ENCODE assay signal across 16 mouse cellular contexts in the genomic region with DNA sequence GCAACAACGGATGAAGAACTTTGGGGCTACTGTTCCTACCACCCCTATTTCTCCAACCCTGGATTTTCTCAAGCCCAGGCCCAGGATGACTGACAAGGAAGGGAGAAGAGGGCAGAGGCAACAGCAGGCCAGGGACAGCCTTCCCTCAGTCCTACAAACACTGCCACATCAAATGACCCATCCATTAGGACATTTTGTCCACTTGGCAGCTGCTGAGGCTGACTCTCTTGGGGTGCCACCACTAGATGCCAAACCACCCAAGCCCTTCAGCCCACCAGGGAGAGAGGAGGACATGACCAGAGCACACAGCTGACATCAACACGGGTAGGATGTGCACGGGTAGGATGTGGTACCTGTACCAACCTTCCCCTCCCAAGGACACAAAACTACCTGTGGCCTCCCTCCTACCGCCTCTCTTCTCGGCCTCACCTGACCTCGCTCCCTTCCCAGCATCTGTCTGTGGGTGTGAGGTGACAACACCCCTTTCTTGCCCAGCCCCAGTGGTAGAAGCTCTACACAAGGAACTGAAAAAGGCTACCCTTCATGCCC. TPM values are rescaled to one million over a fixed set of nuclear protein-coding genes. Genes with fewer than 3 reads are reported as not detected.
DNase-seq lines count a peak whose midpoint lies in the region; ATAC-seq and TF ChIP-seq lines count a peak whose summit lies in the region.
"Had no signal": no experiment of that assay in that cellular context is flagged by ENCODE, and none has a peak within 500 bp of the region (broad histone marks: within the 10 kb centered on the region; RNA-seq: fewer than 3 reads in every experiment).

No protein-coding gene starts in this region.

- H3K4me2 ChIP-seq in heart, embryonic 14.5 days (ENCODE audit: low read length) = peak overlapping the region; percentile 71
- H3K4me2 ChIP-seq in stomach, embryonic 15.5 days = peak overlapping the region; percentile 10; the same call in 1 of the 2 replicates
- H3K4me2 ChIP-seq in stomach, postnatal 0 days (replicated peaks; ENCODE audit: low read depth) = no peak overlapping the region

- no peak for ATAC-seq in heart, embryonic 14.5 days (ENCODE audit: insufficient number of reproducible peaks, insufficient read depth, low FRiP score, low read depth)
- no peak for ATAC-seq in stomach, embryonic 15.5 days (ENCODE audit: insufficient read depth, low FRiP score, low read depth)
- no peak for ATAC-seq in stomach, postnatal 0 days (ENCODE audit: low FRiP score, low TSS enrichment)

- TF ChIP-seq EP300 in stomach, postnatal 0 days (optimal IDR thresholded peaks at IDR 0.05) = no peak

- no peak for DNase-seq in heart, postnatal 10 days
- no peak for DNase-seq in stomach, postnatal 0 days (ENCODE audit: low spot score)
- DNase-seq in limb, embryonic 10.5 days (ENCODE audit: low spot score) = no peak
- DNase-seq in lung, adult 2 months = no peak
- DNase-seq in thymus, postnatal 25 days = no peak
- DNase-seq: cerebellum, adult 9-10 months; kidney, postnatal 25 days; thymus, adult 18-20 months had no signal

- H3K4me1 ChIP-seq in heart, embryonic 14.5 days (ENCODE audit: control insufficient read depth in 2 of 2, insufficient read depth in 2 of 2, low read length in 2 of 2) = peaks cover 51 to 76% of the 10 kb centered on the region in 2 experiments
- peaks cover 36% of the 10 kb centered on the region for H3K4me1 ChIP-seq in stomach, embryonic 15.5 days
- peaks cover 9% of the 10 kb centered on the region for H3K4me1 ChIP-seq in stomach, postnatal 0 days (replicated peaks; ENCODE audit: control insufficient read depth, insufficient read depth)
- H3K4me1 ChIP-seq in limb, embryonic 10.5 days = peaks cover 41% of the 10 kb centered on the region
- H3K4me1 ChIP-seq in small intestine, adult 2 months (ENCODE audit: control insufficient read depth, insufficient read depth, insufficient read length, low read length) = peaks cover 44% of the 10 kb centered on the region
- peaks cover 8% of the 10 kb centered on the region; the same call in 1 of the 2 replicates for H3K4me1 ChIP-seq in lung, adult 2 months (ENCODE audit: control insufficient read depth, insufficient read depth, low read length)

- H3K27me3 ChIP-seq in heart, embryonic 14.5 days (ENCODE audit: control insufficient read depth, insufficient read depth, low read length) = no peaks in the 10 kb centered on the region
- no peaks in the 10 kb centered on the region for H3K27me3 ChIP-seq in stomach, embryonic 15.5 days (replicated peaks)
- no peaks in the 10 kb centered on the region for H3K27me3 ChIP-seq in stomach, postnatal 0 days (ENCODE audit: control insufficient read depth, insufficient read depth, low read length)
- 0 out of 2 replicates have a peak, but pooled peaks cover 4% of the 10 kb centered on the region for H3K27me3 ChIP-seq in limb, embryonic 10.5 days (ENCODE audit: low read depth, poor library complexity, severe bottlenecking)
- no peaks in the 10 kb centered on the region for H3K27me3 ChIP-seq in small intestine, adult 2 months (ENCODE audit: control insufficient read depth, insufficient read depth, low read length)
- H3K27me3 ChIP-seq: embryonic facial prominence, embryonic 12.5 days had no signal

- H3K27ac ChIP-seq in heart, embryonic 14.5 days (replicated peaks in 1 of 2; ENCODE audit: control insufficient read depth in 1 of 2, insufficient read depth in 1 of 2, low read depth in 2 of 2, low read length in 2 of 2) = no peak overlapping the region
- no peak overlapping the region for H3K27ac ChIP-seq in stomach, embryonic 15.5 days
- H3K27ac ChIP-seq in stomach, postnatal 0 days (replicated peaks) = no peak overlapping the region
- H3K27ac ChIP-seq in limb, embryonic 10.5 days = no peak overlapping the region
- H3K27ac ChIP-seq in small intestine, adult 2 months (ENCODE audit: insufficient read depth, low read depth, low read length) = peak overlapping the region; percentile 9
- H3K27ac ChIP-seq: embryonic facial prominence, embryonic 12.5 days had no signal

- H3K4me3 ChIP-seq in heart, embryonic 14.5 days (ENCODE audit: control insufficient read depth in 1 of 2, insufficient read depth in 1 of 2, low read depth in 1 of 2, low read length in 2 of 2) = no peak overlapping the region
- no peak overlapping the region for H3K4me3 ChIP-seq in stomach, embryonic 15.5 days (replicated peaks)
- H3K4me3 ChIP-seq in stomach, postnatal 0 days (ENCODE audit: low read depth, low read length) = no peak overlapping the region
- H3K4me3 ChIP-seq in limb, embryonic 10.5 days = 0 out of 2 replicates have a peak overlapping the region, but pooled peaks have one; percentile 94
- peak overlapping the region; percentile 89 for H3K4me3 ChIP-seq in small intestine, adult 2 months (ENCODE audit: low read depth, low read length)
- no peak overlapping the region for H3K4me3 ChIP-seq in lung, adult 2 months (replicated peaks; ENCODE audit: extremely low read depth, low read depth, low read length)

- H3K9me3 ChIP-seq in heart, embryonic 14.5 days (ENCODE audit: control insufficient read depth, low read length) = no peaks in the 10 kb centered on the region
- H3K9me3 ChIP-seq in stomach, embryonic 15.5 days = no peaks in the 10 kb centered on the region
- H3K9me3 ChIP-seq in stomach, postnatal 0 days (ENCODE audit: control insufficient read depth, low read length) = no peaks in the 10 kb centered on the region
- no peaks in the 10 kb centered on the region for H3K9me3 ChIP-seq in limb, embryonic 10.5 days (replicated peaks)
- H3K9me3 ChIP-seq: embryonic facial prominence, embryonic 12.5 days had no signal

- H3K9ac ChIP-seq in heart, embryonic 14.5 days (ENCODE audit: low read length) = no peak overlapping the region; the same call in 1 of the 2 replicates
- no peak overlapping the region for H3K9ac ChIP-seq in stomach, embryonic 15.5 days
- H3K9ac ChIP-seq in stomach, postnatal 0 days (ENCODE audit: low read length) = no peak overlapping the region

- no peak for TF ChIP-seq CTCF in stomach, postnatal 0 days (IDR thresholded peaks at IDR 0.05; ENCODE audit: low read depth)
- no peak for TF ChIP-seq CTCF in small intestine, adult 2 months (IDR thresholded peaks at IDR 0.05; ENCODE audit: extremely low read depth, insufficient read length, insufficient replicate concordance, low read depth, low read length)
- no peak for TF ChIP-seq CTCF in lung, adult 2 months (IDR thresholded peaks at IDR 0.05; ENCODE audit: insufficient read depth, low read length)

- H3K36me3 ChIP-seq in heart, embryonic 14.5 days (ENCODE audit: control insufficient read depth, insufficient read depth, low read length) = peaks cover 29% of the 10 kb centered on the region
- H3K36me3 ChIP-seq in stomach, embryonic 15.5 days = peaks cover 17% of the 10 kb centered on the region
- H3K36me3 ChIP-seq in stomach, postnatal 0 days (ENCODE audit: control insufficient read depth, insufficient read depth, low read length) = peaks cover 8% of the 10 kb centered on the region
- peaks cover 50% of the 10 kb centered on the region for H3K36me3 ChIP-seq in limb, embryonic 10.5 days
- H3K36me3 ChIP-seq in small intestine, adult 2 months (ENCODE audit: control insufficient read depth, insufficient read depth, low read length) = peaks cover 22% of the 10 kb centered on the region

- 91% methylated on average over 6 of the region's 6 CpGs for WGBS in heart, embryonic 14.5 days
- WGBS in stomach, embryonic 15.5 days = 87% methylated on average over 6 of the region's 6 CpGs
- 91% methylated on average over 6 of the region's 6 CpGs for WGBS in stomach, postnatal 0 days
- WGBS in limb, embryonic 10.5 days = 92% methylated on average over 6 of the region's 6 CpGs
- 83% methylated on average over 6 of the region's 6 CpGs for WGBS in small intestine, adult 2 months
- 87% methylated on average over 6 of the region's 6 CpGs for WGBS in lung, adult 2 months

- TF ChIP-seq POLR2A in small intestine, adult 2 months (IDR thresholded peaks at IDR 0.05; ENCODE audit: low read depth, low read length) = no peak
- TF ChIP-seq POLR2A in lung, adult 2 months (IDR thresholded peaks at IDR 0.05; ENCODE audit: borderline replicate concordance, extremely low read depth, low read depth, low read length) = no peak

- intact Hi-C loops in heart, postnatal 10 days (cut with DNase I) = no loop called here

RNA-seq across cellular contexts. Expression of a gene that starts 2.5 kb away (rescaled TPM):
- polyA plus RNA-seq in heart, embryonic 14.5 days (2014; fragmentation: Nextera tagmentation; extraction: Ambion mirVana) = 9.4 and 11.3 TPM in 2 replicates
- 10 to 100 TPM; 46.6 to 48.9 TPM for total RNA-seq in heart, postnatal 10 days (2021)
- 55.6 and 61.8 TPM in 2 replicates for polyA plus RNA-seq in stomach, embryonic 15.5 days (2015; fragmentation: Nextera tagmentation; extraction: Ambion mirVana)
- 31.1 TPM in 2 replicates for polyA plus RNA-seq in stomach, postnatal 0 days (2015; fragmentation: Nextera tagmentation; extraction: Ambion mirVana)
- 46.9 and 55.0 TPM in 2 replicates for polyA plus RNA-seq in limb, embryonic 10.5 days (2016; fragmentation: Nextera tagmentation; extraction: Ambion mirVana)
- polyA plus RNA-seq in small intestine, adult 2 months (2012; rRNA removed) = 46.3 and 105 TPM in 2 replicates
- polyA plus RNA-seq in lung, adult 2 months (2012; rRNA removed) = 55.6 and 56.7 TPM in 2 replicates

RNA-seq across cellular contexts. Expression of a gene that starts 13.4 kb away (rescaled TPM):
- polyA plus RNA-seq in heart, embryonic 14.5 days (2014; fragmentation: Nextera tagmentation; extraction: Ambion mirVana) = not detected in 2 replicates
- total RNA-seq in heart, postnatal 10 days (2021) = not detected
- not detected in 2 replicates for polyA plus RNA-seq in stomach, embryonic 15.5 days (2015; fragmentation: Nextera tagmentation; extraction: Ambion mirVana)
- polyA plus RNA-seq in stomach, postnatal 0 days (2015; fragmentation: Nextera tagmentation; extraction: Ambion mirVana) = not detected in 2 replicates
- polyA plus RNA-seq in limb, embryonic 10.5 days (2016; fragmentation: Nextera tagmentation; extraction: Ambion mirVana) = not detected in 2 replicates
- polyA plus RNA-seq in small intestine, adult 2 months (2012; rRNA removed) = not detected in 2 replicates
- not detected in 2 replicates for polyA plus RNA-seq in lung, adult 2 months (2012; rRNA removed)
- total RNA-seq: CH12.LX had no signal
- polyA plus RNA-seq: brain, embryonic 14.5 days; embryonic facial prominence, embryonic 12.5 days; gonadal fat pad, adult 2 months; lung, embryonic 16.5 days had no signal

RNA-seq across cellular contexts. Expression of a gene that starts 33.8 kb away (rescaled TPM):
- 0.16 and 0.47 TPM in 2 replicates for polyA plus RNA-seq in heart, embryonic 14.5 days (2014; fragmentation: Nextera tagmentation; extraction: Ambion mirVana)
- not detected for total RNA-seq in heart, postnatal 10 days (2021)
- polyA plus RNA-seq in stomach, embryonic 15.5 days (2015; fragmentation: Nextera tagmentation; extraction: Ambion mirVana) = 0.31 and 0.40 TPM in 2 replicates
- polyA plus RNA-seq in stomach, postnatal 0 days (2015; fragmentation: Nextera tagmentation; extraction: Ambion mirVana) = 0.10 and 0.16 TPM in 2 replicates
- polyA plus RNA-seq in limb, embryonic 10.5 days (2016; fragmentation: Nextera tagmentation; extraction: Ambion mirVana) = 0.14 TPM in 1 of 2 replicates, not detected in the other
- polyA plus RNA-seq in small intestine, adult 2 months (2012; rRNA removed) = not detected in 2 replicates
- 0.34 TPM in 1 of 2 replicates, not detected in the other for polyA plus RNA-seq in lung, adult 2 months (2012; rRNA removed)
- polyA plus RNA-seq: embryonic facial prominence, embryonic 12.5 days; lung, embryonic 16.5 days had no signal

RNA-seq across cellular contexts. Expression of a gene that starts 38.9 kb away (rescaled TPM):
- polyA plus RNA-seq in heart, embryonic 14.5 days (2014; fragmentation: Nextera tagmentation; extraction: Ambion mirVana) = 0.19 TPM in 1 of 2 replicates, not detected in the other
- under 1 TPM; 0.84 to 0.98 TPM for total RNA-seq in heart, postnatal 10 days (2021)
- 0.50 and 0.69 TPM in 2 replicates for polyA plus RNA-seq in stomach, embryonic 15.5 days (2015; fragmentation: Nextera tagmentation; extraction: Ambion mirVana)
- 0.15 and 0.19 TPM in 2 replicates for polyA plus RNA-seq in stomach, postnatal 0 days (2015; fragmentation: Nextera tagmentation; extraction: Ambion mirVana)
- not detected in 2 replicates for polyA plus RNA-seq in limb, embryonic 10.5 days (2016; fragmentation: Nextera tagmentation; extraction: Ambion mirVana)
- 6.6 and 9.7 TPM in 2 replicates for polyA plus RNA-seq in small intestine, adult 2 months (2012; rRNA removed)
- 6.4 and 10.1 TPM in 2 replicates for polyA plus RNA-seq in lung, adult 2 months (2012; rRNA removed)

RNA-seq across cellular contexts. Expression of a gene that starts 40.8 kb away (rescaled TPM):
- polyA plus RNA-seq in heart, embryonic 14.5 days (2014; fragmentation: Nextera tagmentation; extraction: Ambion mirVana) = 0.68 TPM in 1 of 2 replicates, not detected in the other
- total RNA-seq in heart, postnatal 10 days (2021) = 10 to 100 TPM; 15.6 to 18.0 TPM
- 1.1 and 5.0 TPM in 2 replicates for polyA plus RNA-seq in stomach, embryonic 15.5 days (2015; fragmentation: Nextera tagmentation; extraction: Ambion mirVana)
- polyA plus RNA-seq in stomach, postnatal 0 days (2015; fragmentation: Nextera tagmentation; extraction: Ambion mirVana) = 0.81 and 0.82 TPM in 2 replicates
- 1.3 and 1.8 TPM in 2 replicates for polyA plus RNA-seq in limb, embryonic 10.5 days (2016; fragmentation: Nextera tagmentation; extraction: Ambion mirVana)
- polyA plus RNA-seq in small intestine, adult 2 months (2012; rRNA removed) = not detected in 2 replicates
- polyA plus RNA-seq in lung, adult 2 months (2012; rRNA removed) = not detected in 2 replicates
- polyA plus RNA-seq: gonadal fat pad, adult 2 months had no signal

Comparison
In these comparisons a context has a peak if more than half of its experiments do, and no peak if none do; other contexts are left out.
1. H3K4me3 ChIP-seq: peak in limb, embryonic 10.5 days (single experiment) and small intestine, adult 2 months (single experiment); none in heart, embryonic 14.5 days (0 of 2), stomach, embryonic 15.5 days (single experiment), stomach, postnatal 0 days (single experiment) and lung, adult 2 months (single experiment).